Mouse (Mus musculus) heart, embryonic 12.5 days (tissue): ENCODE measurements at regions not wholly inside any gene's neighbourhood (a gene's known extent, or its start where the extent isn't known, plus 50 kb on each side); places are given as distances from the start of the nearest gene placed in this dataset.

Experiments used
- ATAC-seq: fragments of 200-750 bp; cut with Nextera tagmentation; 2 replicates; pipeline ENCODE4 v1.8.0; 2017; ENCODE audit warnings: moderate TSS enrichment, moderate library complexity; ENCODE audit not compliant: insufficient number of reproducible peaks, low FRiP score
- H3K27ac ChIP-seq: fragments of 300-500 bp; sonication (generic); 2 replicates; pipeline ENCODE4 v1.5.1; 2016; ENCODE audit warnings: mild to moderate bottlenecking, moderate library complexity; ENCODE audit not compliant: poor library complexity, severe bottlenecking
- H3K27me3 ChIP-seq: fragments of 300-500 bp; sonication (generic); replicated peaks from 2 replicates; pipeline ENCODE4 v1.6.1; 2016; ENCODE audit warnings: mild to moderate bottlenecking, moderate library complexity
- H3K36me3 ChIP-seq: fragments of 300-500 bp; sonication (generic); 2 replicates; pipeline ENCODE4 v1.6.1; 2016; ENCODE audit warnings: mild to moderate bottlenecking, moderate library complexity
- H3K4me1 ChIP-seq: fragments of 300-500 bp; sonication (generic); replicated peaks from 2 replicates; pipeline ENCODE4 v1.6.1; 2016; ENCODE audit warnings: mild to moderate bottlenecking
- H3K4me2 ChIP-seq: fragments of 300-500 bp; sonication (generic); 2 replicates; pipeline ENCODE4 v1.6.1; 2016; ENCODE audit warnings: mild to moderate bottlenecking, moderate library complexity
- H3K4me3 ChIP-seq: fragments of 300-500 bp; sonication (generic); 2 replicates; pipeline ENCODE4 v1.5.1; 2016; ENCODE audit warnings: mild to moderate bottlenecking
- H3K9ac ChIP-seq: fragments of 300-500 bp; sonication (generic); 2 replicates; pipeline ENCODE4 v1.6.1; 2016; ENCODE audit warnings: mild to moderate bottlenecking, moderate library complexity
- H3K9me3 ChIP-seq: fragments of 300-500 bp; sonication (generic); replicated peaks from 2 replicates; pipeline ENCODE4 v1.6.1; 2016; ENCODE audit warnings: mild to moderate bottlenecking, moderate library complexity
- WGBS: fragments of 180-500 bp; shearing (Covaris S2); methylation state at CpG from one replicate; pipeline ENCODE4 v1.1.7; 2016; 5-methylcytosine and 5-hydroxymethylcytosine counted together

DNA sequence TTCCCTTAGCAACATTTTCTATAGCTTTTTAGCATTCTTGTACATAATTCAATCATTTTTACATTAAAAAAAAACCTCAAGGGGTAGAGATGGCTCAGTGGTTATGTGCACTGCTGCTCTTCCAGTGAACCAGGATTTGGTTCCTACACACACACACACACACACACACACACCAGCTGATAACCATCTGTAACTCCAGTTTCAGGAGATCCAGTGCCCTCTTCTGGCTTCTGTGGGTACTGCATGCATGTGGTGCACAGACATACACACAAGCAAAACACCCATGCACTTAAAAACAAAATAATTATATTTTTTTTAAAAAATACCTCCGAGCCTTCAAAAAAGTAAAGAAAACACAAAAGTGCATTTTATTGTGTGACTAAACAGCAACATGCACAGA, 270.6 kb downstream of the Agtpbp1 start:
- H3K36me3 ChIP-seq = no peaks in the 10 kb centered on the region
- H3K4me3 ChIP-seq = no peak overlapping the region
- no peaks in the 10 kb centered on the region for H3K4me1 ChIP-seq
- no peaks in the 10 kb centered on the region for H3K27me3 ChIP-seq
- no peak overlapping the region for H3K27ac ChIP-seq
- no peak overlapping the region for H3K4me2 ChIP-seq
- no peaks in the 10 kb centered on the region; the same call in 1 of the 2 replicates for H3K9me3 ChIP-seq
- ATAC-seq = no peak
- WGBS = 58% methylated on average over 1 of the region's 1 CpGs
- no peak overlapping the region for H3K9ac ChIP-seq

DNA sequence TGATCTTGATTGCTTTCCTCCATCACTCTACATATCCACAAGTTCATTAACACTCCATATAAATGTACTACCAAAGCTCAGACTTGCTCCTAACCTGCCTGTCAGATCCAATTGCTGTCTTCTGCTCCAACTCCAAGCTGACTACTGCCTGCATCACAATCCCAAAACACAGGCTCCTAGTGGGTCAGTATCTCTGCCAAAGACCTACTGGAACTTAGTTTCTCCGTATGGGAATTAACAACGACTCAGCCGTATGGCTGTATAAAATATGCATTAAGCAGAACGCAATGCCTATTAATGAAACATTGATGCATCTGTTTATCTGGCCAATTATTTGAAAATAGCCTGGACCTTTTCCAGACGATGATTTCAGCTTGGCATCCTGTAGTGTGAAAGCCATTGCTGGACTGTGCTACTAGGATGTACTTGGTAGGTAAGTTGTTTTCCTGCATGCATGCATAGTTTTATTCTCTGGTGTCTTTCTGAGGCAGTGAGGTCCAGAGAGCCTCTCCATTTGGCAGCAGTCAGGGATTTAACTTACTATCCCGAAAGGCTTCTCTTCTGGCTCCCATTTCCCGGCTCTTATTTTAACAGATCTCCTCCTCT, 271.2 kb downstream of the Agtpbp1 start:
- Histone ChIP-seq H3K4me3 (no peak overlapping the region), H3K4me2 (no peak overlapping the region), H3K9ac (no peak overlapping the region), H3K4me1 (no peaks in the 10 kb centered on the region), H3K27ac (no peak overlapping the region), H3K9me3 (no peaks in the 10 kb centered on the region; the same call in 1 of the 2 replicates), H3K27me3 (no peaks in the 10 kb centered on the region), H3K36me3 (no peaks in the 10 kb centered on the region)
- ATAC-seq = no peak
- WGBS = 88% methylated on average over 7 of the region's 7 CpGs

DNA sequence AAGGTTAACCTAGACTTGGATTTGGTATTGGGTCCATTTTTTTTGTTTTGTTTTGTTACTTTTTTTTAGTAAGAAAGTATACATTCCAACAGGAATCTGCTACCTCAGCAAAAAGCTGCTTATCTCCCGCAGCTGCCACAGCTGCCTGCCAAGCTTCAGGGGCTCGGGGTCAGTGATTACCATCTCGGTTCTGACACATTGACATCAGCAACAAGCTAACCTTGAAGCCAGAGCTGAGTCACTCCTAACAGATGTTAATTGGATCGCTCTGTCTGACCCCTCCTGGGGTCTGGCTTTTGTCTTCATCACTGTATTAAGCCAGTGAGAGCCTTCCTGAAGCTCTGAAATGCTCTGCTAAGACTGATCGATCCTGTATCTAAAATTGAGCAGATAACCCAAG, 292.1 kb downstream of the Agtpbp1 start:
- ATAC-seq = no peak
- Histone ChIP-seq H3K27me3 (0 out of 2 replicates have a peak, but pooled peaks cover 3% of the 10 kb centered on the region), H3K27ac (no peak overlapping the region), H3K9ac (no peak overlapping the region), H3K4me1 (peaks cover 6% of the 10 kb centered on the region; the same call in 1 of the 2 replicates), H3K4me2 (no peak overlapping the region), H3K9me3 (no peaks in the 10 kb centered on the region), H3K36me3 (no peaks in the 10 kb centered on the region), H3K4me3 (no peak overlapping the region)
- under 1% methylated on average over 5 of the region's 5 CpGs for WGBS

DNA sequence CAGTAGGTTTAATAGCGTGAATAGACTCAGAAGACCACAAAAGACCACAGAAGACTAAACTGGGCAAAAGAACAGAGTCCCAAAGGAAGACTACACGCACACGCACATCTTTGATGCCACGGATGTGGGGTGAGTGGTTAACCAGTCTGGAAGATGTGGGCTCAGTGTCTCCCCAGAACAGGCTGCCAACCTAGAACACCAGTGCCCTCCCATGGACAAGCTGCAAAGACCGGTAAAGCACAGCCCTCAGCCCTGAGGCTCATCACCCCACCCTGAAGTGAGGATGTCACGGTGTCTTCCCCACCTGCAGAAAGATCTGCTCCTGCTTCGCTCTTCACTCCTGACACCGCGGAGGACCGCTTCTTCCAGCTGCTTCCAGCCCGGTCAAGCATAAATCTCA, 295.9 kb downstream of the Agtpbp1 start:
- no peaks in the 10 kb centered on the region for H3K36me3 ChIP-seq
- H3K4me3 ChIP-seq = no peak overlapping the region
- no peak overlapping the region for H3K27ac ChIP-seq
- peaks cover 2% of the 10 kb centered on the region; the same call in 1 of the 2 replicates for H3K9me3 ChIP-seq
- WGBS = 71% methylated on average over 11 of the region's 11 CpGs
- H3K9ac ChIP-seq = no peak overlapping the region
- H3K27me3 ChIP-seq = 0 out of 2 replicates have a peak, but pooled peaks cover 3% of the 10 kb centered on the region
- no peak overlapping the region for H3K4me2 ChIP-seq
- no peak for ATAC-seq
- H3K4me1 ChIP-seq = peaks cover 6% of the 10 kb centered on the region; the same call in 1 of the 2 replicates

DNA sequence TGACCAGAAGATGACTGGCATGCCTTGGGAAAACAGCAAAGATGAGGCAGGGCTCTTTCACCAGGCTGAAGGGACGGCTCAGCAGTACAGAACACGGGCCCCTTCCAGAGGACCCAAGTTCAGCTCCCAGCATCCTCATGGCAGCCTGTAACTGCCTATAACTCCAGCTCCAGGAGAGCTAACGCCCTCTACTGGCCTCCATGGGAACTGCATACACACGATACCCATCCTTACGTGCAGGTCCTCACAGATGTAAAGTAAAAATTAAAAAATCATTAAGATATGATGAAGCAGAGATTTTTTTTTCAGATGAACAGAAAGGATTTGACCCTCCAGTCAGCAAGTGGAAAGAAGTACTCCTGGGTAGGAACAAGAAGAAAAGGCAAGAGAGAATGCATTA, 303.8 kb downstream of the Agtpbp1 start:
- no peak overlapping the region for H3K4me2 ChIP-seq
- no peak overlapping the region for H3K9ac ChIP-seq
- H3K36me3 ChIP-seq = no peaks in the 10 kb centered on the region
- 0 out of 2 replicates have a peak, but pooled peaks cover 2% of the 10 kb centered on the region for H3K27me3 ChIP-seq
- peaks cover 6% of the 10 kb centered on the region; the same call in 1 of the 2 replicates for H3K4me1 ChIP-seq
- peaks cover 5% of the 10 kb centered on the region; the same call in 1 of the 2 replicates for H3K9me3 ChIP-seq
- WGBS = 76% methylated on average over 5 of the region's 5 CpGs
- H3K4me3 ChIP-seq = no peak overlapping the region
- no peak for ATAC-seq
- H3K27ac ChIP-seq = no peak overlapping the region

DNA sequence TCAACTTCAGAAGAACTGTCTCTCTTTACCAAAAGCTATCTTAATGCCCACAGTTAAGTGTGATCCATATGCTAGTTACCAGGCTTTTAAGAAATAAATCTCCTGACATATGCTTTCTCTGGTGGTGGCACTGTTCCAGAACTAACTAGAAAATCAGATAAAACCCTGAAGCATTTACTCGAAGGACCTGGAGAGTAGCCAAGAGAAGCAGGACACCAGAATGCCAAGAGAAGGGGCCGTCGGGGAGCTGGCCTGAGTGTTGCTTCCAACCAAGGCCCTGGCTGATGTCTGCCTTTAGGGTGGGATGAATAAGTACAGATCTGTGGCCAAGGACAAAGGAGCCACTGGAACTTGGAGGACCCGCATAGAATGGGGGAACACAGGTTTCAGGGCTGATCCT, 305.9 kb downstream of the Agtpbp1 start:
- WGBS = 38% methylated on average over 4 of the region's 4 CpGs
- Histone ChIP-seq H3K4me1 (peaks cover 6% of the 10 kb centered on the region; the same call in 1 of the 2 replicates), H3K27ac (no peak overlapping the region), H3K36me3 (no peaks in the 10 kb centered on the region), H3K4me2 (no peak overlapping the region), H3K9ac (no peak overlapping the region), H3K9me3 (0 out of 2 replicates have a peak, but pooled peaks cover 6% of the 10 kb centered on the region), H3K27me3 (0 out of 2 replicates have a peak, but pooled peaks cover 2% of the 10 kb centered on the region), H3K4me3 (no peak overlapping the region)
- ATAC-seq = peak; percentile 53; the same call in 1 of the 2 replicates

DNA sequence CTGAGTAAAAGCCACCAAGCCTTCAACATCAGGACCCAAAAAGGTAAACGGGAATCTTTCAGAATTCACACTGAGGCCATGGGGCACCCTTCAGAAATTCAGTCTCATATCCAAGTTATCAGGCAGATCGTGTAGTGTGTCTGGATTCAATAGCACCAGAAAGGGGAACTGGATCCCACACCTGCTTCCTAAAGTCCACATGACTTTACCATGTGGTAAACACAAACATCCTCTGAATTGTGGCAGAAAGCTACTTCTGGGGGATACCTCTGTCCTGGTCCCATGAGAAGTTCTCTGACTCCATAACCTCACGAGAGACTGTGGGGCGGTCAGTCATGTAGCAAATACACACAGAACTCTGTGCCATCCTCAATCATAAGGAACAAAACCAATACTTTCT, 313.4 kb downstream of the Agtpbp1 start:
- Histone ChIP-seq H3K4me2 (no peak overlapping the region), H3K9ac (no peak overlapping the region), H3K36me3 (no peaks in the 10 kb centered on the region), H3K4me3 (no peak overlapping the region), H3K4me1 (no peaks in the 10 kb centered on the region), H3K27ac (no peak overlapping the region), H3K27me3 (no peaks in the 10 kb centered on the region), H3K9me3 (0 out of 2 replicates have a peak, but pooled peaks cover 4% of the 10 kb centered on the region)
- no peak for ATAC-seq
- WGBS = 77% methylated on average over 4 of the region's 4 CpGs

DNA sequence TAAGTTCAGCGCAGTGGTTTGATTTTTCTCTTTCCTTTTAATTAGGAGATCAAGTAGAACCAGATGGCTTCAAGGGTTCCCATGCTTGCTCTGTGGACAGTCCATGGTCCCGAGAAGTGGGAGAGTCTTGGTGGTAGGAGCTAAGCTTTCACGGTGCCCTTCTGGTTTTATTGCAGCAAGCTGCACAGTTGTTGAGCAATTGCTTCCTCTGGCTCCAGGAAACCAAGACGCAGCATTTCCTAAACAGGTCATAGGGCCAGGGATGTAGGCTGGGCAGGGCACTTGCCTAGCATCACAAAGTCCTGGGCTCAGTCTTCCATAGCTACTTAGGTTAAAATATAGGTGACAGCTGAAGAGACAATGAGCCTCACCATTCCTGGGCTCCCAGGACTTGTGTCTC, 318.2 kb downstream of the Agtpbp1 start:
- no peaks in the 10 kb centered on the region for H3K36me3 ChIP-seq
- H3K4me2 ChIP-seq = no peak overlapping the region
- H3K4me3 ChIP-seq = no peak overlapping the region
- H3K4me1 ChIP-seq = no peaks in the 10 kb centered on the region
- WGBS = 77% methylated on average over 4 of the region's 4 CpGs
- ATAC-seq = no peak
- no peak overlapping the region for H3K27ac ChIP-seq
- H3K9me3 ChIP-seq = no peaks in the 10 kb centered on the region
- H3K9ac ChIP-seq = no peak overlapping the region
- H3K27me3 ChIP-seq = no peaks in the 10 kb centered on the region

DNA sequence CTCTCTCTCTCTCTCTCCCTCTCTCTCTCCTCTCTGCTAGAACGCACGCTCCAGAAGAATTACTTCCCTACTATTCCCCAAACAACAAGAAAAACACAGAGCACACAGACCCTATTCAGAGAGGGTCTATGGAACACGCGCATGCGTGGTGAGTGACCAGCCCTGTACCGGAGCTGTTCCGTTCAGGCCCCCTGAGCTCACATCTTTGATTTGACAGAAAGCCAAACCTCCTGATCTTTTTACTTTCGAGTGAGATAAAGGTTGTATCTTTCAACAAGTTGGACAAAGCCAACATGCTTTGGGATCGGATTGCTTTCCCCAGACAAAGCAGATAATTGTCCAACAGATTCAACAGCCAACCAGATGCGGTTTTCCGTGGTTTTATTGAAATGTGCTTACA, 320.9 kb downstream of the Agtpbp1 start:
- ATAC-seq = no peak
- Histone ChIP-seq H3K27ac (no peak overlapping the region), H3K4me1 (no peaks in the 10 kb centered on the region), H3K9me3 (no peaks in the 10 kb centered on the region), H3K4me2 (no peak overlapping the region), H3K27me3 (no peaks in the 10 kb centered on the region), H3K9ac (no peak overlapping the region), H3K36me3 (no peaks in the 10 kb centered on the region), H3K4me3 (no peak overlapping the region)
- WGBS = 57% methylated on average over 11 of the region's 11 CpGs

DNA sequence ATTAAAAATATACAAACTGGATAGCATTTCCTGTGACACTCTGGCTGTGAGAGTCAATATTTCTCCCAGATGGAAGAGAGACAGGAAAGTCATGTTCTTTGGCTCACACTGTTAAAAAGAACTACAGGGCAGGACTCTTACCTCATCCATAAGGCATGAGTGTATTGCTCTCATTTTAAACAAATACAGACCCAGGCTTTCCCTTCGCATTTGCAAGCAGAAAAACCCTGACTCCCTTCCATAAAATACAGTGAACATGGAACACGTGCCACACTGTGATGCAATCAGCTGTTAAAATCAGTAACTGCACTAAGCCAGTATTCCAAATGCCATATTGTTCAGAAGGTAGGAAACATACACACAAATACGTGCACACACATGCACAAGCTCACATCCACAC, 323.1 kb downstream of the Agtpbp1 start:
- Histone ChIP-seq H3K4me2 (no peak overlapping the region), H3K36me3 (no peaks in the 10 kb centered on the region), H3K27ac (no peak overlapping the region), H3K4me3 (no peak overlapping the region), H3K27me3 (no peaks in the 10 kb centered on the region), H3K4me1 (no peaks in the 10 kb centered on the region), H3K9ac (no peak overlapping the region), H3K9me3 (no peaks in the 10 kb centered on the region)
- 68% methylated on average over 3 of the region's 3 CpGs for WGBS
- no peak for ATAC-seq

DNA sequence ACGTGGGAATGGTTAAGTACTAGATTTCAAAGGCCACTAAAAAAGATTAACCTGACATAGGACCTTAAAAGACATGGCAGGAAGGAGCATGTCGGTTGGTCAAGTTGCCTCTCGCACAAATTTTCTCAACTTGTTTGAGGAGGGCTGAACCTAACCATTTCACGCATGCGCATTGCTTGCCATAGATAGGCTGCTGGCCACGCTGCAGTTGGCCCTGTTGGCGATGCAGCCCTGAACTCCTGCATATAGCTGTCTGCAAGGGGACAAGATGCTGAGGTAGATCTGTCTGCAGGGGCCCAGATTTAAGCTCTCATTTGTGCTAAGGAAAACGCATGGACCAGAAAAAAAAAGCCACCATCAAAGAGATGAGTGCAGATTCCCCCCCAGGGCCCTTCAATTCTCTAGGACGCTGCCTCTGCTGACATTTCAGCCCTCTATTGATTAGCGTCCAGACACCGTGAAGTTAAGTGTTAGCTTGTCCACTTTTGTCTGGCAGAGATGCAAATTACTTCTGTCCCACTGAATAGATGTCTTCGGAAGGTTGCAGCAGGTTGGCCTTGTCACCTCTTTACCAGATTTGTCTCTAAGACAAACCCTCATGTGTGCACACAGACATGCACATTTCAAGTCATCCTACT, 329.1 kb downstream of the Agtpbp1 start:
- Histone ChIP-seq H3K27me3 (no peaks in the 10 kb centered on the region; the same call in 1 of the 2 replicates), H3K4me1 (no peaks in the 10 kb centered on the region), H3K27ac (no peak overlapping the region), H3K9me3 (no peaks in the 10 kb centered on the region), H3K4me2 (no peak overlapping the region), H3K9ac (no peak overlapping the region), H3K4me3 (no peak overlapping the region), H3K36me3 (no peaks in the 10 kb centered on the region)
- no peak for ATAC-seq
- 76% methylated on average over 12 of the region's 12 CpGs for WGBS
